8 mouse cellular contexts compared by ENCODE assay signal in genomic region chr11:84525421-84526274, GRCm38 (mm10). TPM values are rescaled to one million over a fixed set of nuclear protein-coding genes. Genes with fewer than 3 reads are reported as not detected.
A peak's percentile ranks its signal among the peaks of the same experiment; 100 is the strongest.
DNase-seq lines count a peak whose midpoint lies in the region; ATAC-seq and TF ChIP-seq lines count a peak whose summit lies in the region.

Gene Lhx1 (minus strand): TSS chr11:84525535.

- TF ChIP-seq CTCF in liver, adult 2 months (IDR thresholded peaks at IDR 0.05; ENCODE audit: low read depth, low read length) = no peak
- TF ChIP-seq CTCF in kidney, postnatal 0 days (IDR thresholded peaks at IDR 0.05; ENCODE audit: low read depth) = peak; percentile 39

- H3K27ac ChIP-seq in liver, adult 2 months (replicated peaks; ENCODE audit: insufficient read depth, low read depth, low read length) = no peak within 1 kb of the TSS
- H3K27ac ChIP-seq in kidney, postnatal 0 days = peak within 1 kb of the TSS; percentile 74

- H3K9ac ChIP-seq in liver, adult 2 months (ENCODE audit: low read depth, low read length) = no peak within 1 kb of the TSS
- H3K9ac ChIP-seq in kidney, postnatal 0 days (ENCODE audit: low read depth, low read length) = peak within 1 kb of the TSS; percentile 72

- H3K79me2 ChIP-seq in liver, adult 2 months (ENCODE audit: control insufficient read depth, insufficient read depth, low read length) = no peaks in the 10 kb centered on the region

- peaks cover 6% of the 10 kb centered on the region for H3K4me1 ChIP-seq in liver, adult 2 months (ENCODE audit: control insufficient read depth, insufficient read depth, low read length)
- peaks cover 12% of the 10 kb centered on the region for H3K4me1 ChIP-seq in kidney, postnatal 0 days (replicated peaks; ENCODE audit: insufficient read depth, low read length)

- peak within 1 kb of the TSS; percentile 63 for H3K4me2 ChIP-seq in kidney, postnatal 0 days (ENCODE audit: low read length)

- no peak for TF ChIP-seq POLR2A in liver, adult 2 months (IDR thresholded peaks at IDR 0.05; ENCODE audit: extremely low read depth, insufficient read depth, low read length)

- intact Hi-C loops in gastrocnemius, postnatal 14 days (cut with DNase I; ENCODE audit: low total_unique reads) = no loop called here

- no peak for DNase-seq in liver, adult 2 months (ENCODE audit: extremely low read depth, low read depth, low spot score)
- DNase-seq in liver = no peak
- DNase-seq in cerebellum, adult 18-20 months = peak; percentile 94 to 96
- peak; percentile 68 for DNase-seq in forelimb bud, embryonic 11.5 days (ENCODE audit: low read depth, low spot score)
- DNase-seq in kidney, postnatal 0 days (ENCODE audit: low spot score) = peak; percentile 66
- peak; percentile 90 for DNase-seq in neural tube, embryonic 10.5 days (ENCODE audit: extremely low spot score, low spot score)
- no peak for DNase-seq in layer of hippocampus, adult 9-11 months
- no peak for DNase-seq in gastrocnemius, postnatal 14 days

- peak; percentile 72 for ATAC-seq in kidney, postnatal 0 days (replicated peaks; ENCODE audit: low FRiP score, low read depth)

- 2% methylated on average over 64 of the region's 64 CpGs for WGBS in liver, adult 2 months
- under 1% methylated on average over 64 of the region's 64 CpGs for WGBS in kidney, postnatal 0 days

- H3K4me3 ChIP-seq in liver, adult 2 months (ENCODE audit: insufficient read depth, low read depth, low read length) = peak within 1 kb of the TSS; percentile 2; the same call in 1 of the 2 replicates
- H3K4me3 ChIP-seq in kidney, postnatal 0 days (replicated peaks; ENCODE audit: low read depth, low read length) = peak within 1 kb of the TSS; percentile 58

- H3K36me3 ChIP-seq in liver, adult 2 months (ENCODE audit: control insufficient read depth, insufficient read depth, low read length) = no peaks in the 10 kb centered on the region
- no peaks in the 10 kb centered on the region for H3K36me3 ChIP-seq in kidney, postnatal 0 days (ENCODE audit: insufficient read depth, low read length)

- no peaks in the 10 kb centered on the region for H3K9me3 ChIP-seq in kidney, postnatal 0 days (replicated peaks; ENCODE audit: low read length)

- peaks cover 47% of the 10 kb centered on the region for H3K27me3 ChIP-seq in liver, adult 2 months (ENCODE audit: control insufficient read depth, insufficient read depth, low read length)
- H3K27me3 ChIP-seq in kidney, postnatal 0 days (ENCODE audit: insufficient read depth, low read length) = peaks cover 50% of the 10 kb centered on the region

RNA-seq across cellular contexts. Expression of gene Lhx1, which starts in this region (rescaled TPM):
- not detected in 2 replicates for total RNA-seq in liver, adult 2 months (2014; rRNA removed)
- not detected in 2 replicates for polyA plus RNA-seq in liver, adult 2 months (2012; rRNA removed)
- polyA plus RNA-seq in kidney, postnatal 0 days (2015; fragmentation: Nextera tagmentation; extraction: Ambion mirVana) = 25.3 and 28.9 TPM in 2 replicates
- not detected for total RNA-seq in gastrocnemius, postnatal 14 days (2021)

Comparison
In these comparisons a context has a peak if more than half of its experiments do, and no peak if none do; other contexts are left out.
1. RNA of gene Lhx1 (polyA plus RNA-seq): 25.3 to 28.9 TPM in kidney, postnatal 0 days; not detected in liver, adult 2 months; every median in the first group is over 10 times any median in the second.
2. DNase-seq: peak in cerebellum, adult 18-20 months (2 of 2), forelimb bud, embryonic 11.5 days (single experiment), kidney, postnatal 0 days (single experiment) and neural tube, embryonic 10.5 days (single experiment); none in liver, adult 2 months (single experiment), liver (single experiment), layer of hippocampus, adult 9-11 months (single experiment) and gastrocnemius, postnatal 14 days (single experiment).